Mouse (Mus musculus) kidney, embryonic 15.5 days (tissue): Measurements from ENCODE around the gene Olfr996. TPM values are rescaled to one million over a fixed set of nuclear protein-coding genes. Genes with fewer than 3 reads are reported as not detected.
"Not testable (repeated sequence)": the region's sequence is repeated elsewhere in the genome, so short reads cannot be mapped to it uniquely, and the experiment has no call there.

Source experiments
- ATAC-seq: fragments of 200-750 bp; cut with Nextera tagmentation; replicated peaks from 2 replicates; pipeline ENCODE4 v1.8.0; 2017; ENCODE audit warnings: moderate TSS enrichment; ENCODE audit not compliant: low FRiP score
- H3K27ac ChIP-seq: fragments of 300-500 bp; sonication (generic); 2 replicates; pipeline ENCODE4 v1.5.1; 2015; ENCODE audit warnings: mild to moderate bottlenecking, inconsistent platforms
- H3K27me3 ChIP-seq: fragments of 300-500 bp; sonication (generic); 2 replicates; pipeline ENCODE4 v1.6.1; 2015; ENCODE audit warnings: inconsistent platforms
- H3K36me3 ChIP-seq: fragments of 300-500 bp; sonication (generic); 2 replicates; pipeline ENCODE4 v1.6.1; 2015; ENCODE audit warnings: inconsistent platforms
- H3K4me1 ChIP-seq: fragments of 300-500 bp; sonication (generic); 2 replicates; pipeline ENCODE4 v1.6.1; 2015; ENCODE audit warnings: inconsistent platforms
- H3K4me2 ChIP-seq: fragments of 300-500 bp; sonication (generic); 2 replicates; pipeline ENCODE4 v1.6.1; 2015; ENCODE audit warnings: moderate library complexity, mild to moderate bottlenecking, inconsistent platforms
- H3K4me3 ChIP-seq: fragments of 300-500 bp; sonication (generic); replicated peaks from 2 replicates; pipeline ENCODE4 v1.5.1; 2015; ENCODE audit warnings: mild to moderate bottlenecking, inconsistent platforms
- H3K9ac ChIP-seq: fragments of 300-500 bp; sonication (generic); 2 replicates; pipeline ENCODE4 v1.6.1; 2015; ENCODE audit warnings: mild to moderate bottlenecking, inconsistent platforms
- H3K9me3 ChIP-seq: fragments of 300-500 bp; sonication (generic); replicated peaks from 2 replicates; pipeline ENCODE4 v1.6.1; 2016; ENCODE audit warnings: inconsistent platforms
- WGBS: fragments of 180-500 bp; shearing (Covaris S2); methylation state at CpG from one replicate; pipeline ENCODE4 v1.1.7; 2015; ENCODE audit warnings: mixed read lengths; 5-methylcytosine and 5-hydroxymethylcytosine counted together
- polyA plus RNA-seq: library from polyadenylated mRNA; unstranded; fragments of >200 nt; fragmentation: Nextera tagmentation; extraction: Ambion mirVana; gene quantifications from 2 replicates; pipeline ENCODE4 v1.2.1, GENCODE M21; 2015

Olfr996 gene
- polyA plus RNA-seq, result not detected in 2 replicates

GRCm38 (mm10) chr2:85578915-85579314 is at the start of gene Olfr996:
Gene Olfr996 (plus strand): TSS chr2:85579215.
- no peaks in the 10 kb centered on the region for H3K9me3 ChIP-seq
- ATAC-seq, result no peak
- no peaks in the 10 kb centered on the region for H3K4me1 ChIP-seq
- no peak within 1 kb of the TSS for H3K4me3 ChIP-seq
- no peak within 1 kb of the TSS for H3K27ac ChIP-seq
- no peaks in the 10 kb centered on the region for H3K27me3 ChIP-seq
- H3K36me3 ChIP-seq, result no peaks in the 10 kb centered on the region
- H3K9ac ChIP-seq, result no peak within 1 kb of the TSS
- H3K4me2 ChIP-seq, result no peak within 1 kb of the TSS

GRCm38 (mm10) chr2:85532082-85532778 is 46.8 kb upstream of the Olfr996 start:
- H3K9me3 ChIP-seq, result no peaks in the 10 kb centered on the region
- H3K27me3 ChIP-seq, result no peaks in the 10 kb centered on the region
- WGBS, result 83% methylated on average over 2 of the region's 2 CpGs
- ATAC-seq, result no peak
- H3K27ac ChIP-seq, result no peak overlapping the region
- no peaks in the 10 kb centered on the region for H3K4me1 ChIP-seq
- H3K9ac ChIP-seq, result no peak overlapping the region
- no peak overlapping the region for H3K4me3 ChIP-seq
- H3K4me2 ChIP-seq, result no peak overlapping the region
- no peaks in the 10 kb centered on the region for H3K36me3 ChIP-seq

- Histone ChIP-seq H3K4me1 (no peaks in the 10 kb centered on the region), H3K9ac (no peak overlapping the region), H3K9me3 (no peaks in the 10 kb centered on the region), H3K4me2 (no peak overlapping the region), H3K36me3 (no peaks in the 10 kb centered on the region), H3K27me3 (no peaks in the 10 kb centered on the region), H3K4me3 (no peak overlapping the region), H3K27ac (no peak overlapping the region)
- WGBS, result 76% methylated on average over 1 of the region's 1 CpGs
- no peak for ATAC-seq
Measured at GRCm38 (mm10) chr2:85533934-85534333, 45.1 kb upstream of the Olfr996 start.

- Histone ChIP-seq H3K9ac (no peak overlapping the region), H3K27me3 (no peaks in the 10 kb centered on the region), H3K27ac (no peak overlapping the region), H3K4me2 (no peak overlapping the region), H3K4me1 (no peaks in the 10 kb centered on the region), H3K4me3 (no peak overlapping the region), H3K36me3 (no peaks in the 10 kb centered on the region), H3K9me3 (no peaks in the 10 kb centered on the region)
- WGBS, result 61% methylated on average over 1 of the region's 1 CpGs
- ATAC-seq, result no peak
Measured at GRCm38 (mm10) chr2:85554806-85555205, 24.2 kb upstream of the Olfr996 start.

GRCm38 (mm10) chr2:85560226-85560625 is 18.8 kb upstream of the Olfr996 start:
- Histone ChIP-seq H3K27ac (no peak overlapping the region), H3K9ac (no peak overlapping the region), H3K4me2 (no peak overlapping the region), H3K36me3 (no peaks in the 10 kb centered on the region), H3K27me3 (no peaks in the 10 kb centered on the region), H3K9me3 (no peaks in the 10 kb centered on the region), H3K4me3 (no peak overlapping the region), H3K4me1 (no peaks in the 10 kb centered on the region)
- no peak for ATAC-seq
- 50% methylated on average over 4 of the region's 4 CpGs for WGBS

- H3K4me3 ChIP-seq, result no peak overlapping the region
- H3K4me1 ChIP-seq, result no peaks in the 10 kb centered on the region
- no peak overlapping the region for H3K27ac ChIP-seq
- WGBS, result 26% methylated on average over 4 of the region's 4 CpGs
- no peaks in the 10 kb centered on the region for H3K9me3 ChIP-seq
- H3K4me2 ChIP-seq, result no peak overlapping the region
- no peak overlapping the region for H3K9ac ChIP-seq
- H3K27me3 ChIP-seq, result no peaks in the 10 kb centered on the region
- no peaks in the 10 kb centered on the region for H3K36me3 ChIP-seq
- ATAC-seq, result 0 out of 2 replicates have a peak, but pooled peaks have one; percentile 58
Measured at GRCm38 (mm10) chr2:85561187-85561586, 17.8 kb upstream of the Olfr996 start.

GRCm38 (mm10) chr2:85588648-85589047 is 9.6 kb downstream of the Olfr996 start, which contains the start of gene Olfr998:
Gene Olfr998 (plus strand): TSS chr2:85588948.
- not testable (repeated sequence) for H3K4me2 ChIP-seq, H3K9ac ChIP-seq, H3K27me3 ChIP-seq, H3K4me3 ChIP-seq, H3K27ac ChIP-seq, H3K36me3 ChIP-seq, H3K4me1 ChIP-seq, H3K9me3 ChIP-seq, ATAC-seq
- WGBS, result 86% methylated on average over 2 of the region's 2 CpGs

- WGBS, result 61% methylated on average over 1 of the region's 1 CpGs
- H3K9ac ChIP-seq, result no peak within 1 kb of the TSS
Measured at GRCm38 (mm10) chr2:85611803-85612202, 32.8 kb downstream of the Olfr996 start, which contains the start of gene Olfr1000. Gene Olfr1000 (minus strand): TSS chr2:85611903.

More at GRCm38 (mm10) chr2:85611803-85612202, 32.8 kb downstream of the Olfr996 start, which contains the start of gene Olfr1000:
- H3K4me2 ChIP-seq, result no peak within 1 kb of the TSS
- H3K36me3 ChIP-seq, result no peaks in the 10 kb centered on the region
- H3K4me1 ChIP-seq, result no peaks in the 10 kb centered on the region
- no peaks in the 10 kb centered on the region for H3K27me3 ChIP-seq
- no peak for ATAC-seq
- no peak within 1 kb of the TSS for H3K27ac ChIP-seq
- no peaks in the 10 kb centered on the region for H3K9me3 ChIP-seq
- no peak within 1 kb of the TSS for H3K4me3 ChIP-seq

Other genes with a start within 250 kb of the Olfr996 start
- not detected in 2 replicates for gene Olfr987, start 239.9 kb upstream of the Olfr996 start, polyA plus RNA-seq
- not detected in 2 replicates for gene Olfr988, start 216.0 kb upstream of the Olfr996 start, polyA plus RNA-seq
- gene Olfr992, start 169.7 kb upstream of the Olfr996 start, polyA plus RNA-seq, result not detected in 2 replicates
- gene Olfr993, start 164.3 kb upstream of the Olfr996 start, polyA plus RNA-seq, result not detected in 2 replicates
- not detected in 2 replicates for gene Olfr994, start 142.8 kb upstream of the Olfr996 start, polyA plus RNA-seq
- not detected in 2 replicates for gene Olfr995, start 135.6 kb upstream of the Olfr996 start, polyA plus RNA-seq
- 0.15 TPM in 1 of 2 replicates, not detected in the other for gene 4833423E24Rik, start 60.2 kb upstream of the Olfr996 start, polyA plus RNA-seq
- gene Olfr998, start 9.7 kb downstream of the Olfr996 start, polyA plus RNA-seq, result not detected in 2 replicates
- not detected in 2 replicates for gene Olfr1000, start 32.7 kb downstream of the Olfr996 start, polyA plus RNA-seq
- not detected in 2 replicates for gene Olfr1002, start 71.5 kb downstream of the Olfr996 start, polyA plus RNA-seq
- not detected in 2 replicates for gene Olfr154, start 85.2 kb downstream of the Olfr996 start, polyA plus RNA-seq
- gene Olfr1006, start 99.6 kb downstream of the Olfr996 start, polyA plus RNA-seq, result not detected in 2 replicates
- gene Olfr1008, start 110.2 kb downstream of the Olfr996 start, polyA plus RNA-seq, result not detected in 2 replicates
- not detected in 2 replicates for gene Olfr1009, start 136.2 kb downstream of the Olfr996 start, polyA plus RNA-seq
- not detected in 2 replicates for gene Olfr1012, start 183.6 kb downstream of the Olfr996 start, polyA plus RNA-seq
- not detected in 2 replicates for gene Olfr1013, start 187.9 kb downstream of the Olfr996 start, polyA plus RNA-seq
- not detected in 2 replicates for gene Olfr1014, start 193.5 kb downstream of the Olfr996 start, polyA plus RNA-seq
- gene Olfr1015, start 202.8 kb downstream of the Olfr996 start, polyA plus RNA-seq, result not detected in 2 replicates
- gene Olfr1016, start 223.3 kb downstream of the Olfr996 start, polyA plus RNA-seq, result not detected in 2 replicates
- gene Olfr1018, start 239.3 kb downstream of the Olfr996 start, polyA plus RNA-seq, result not detected in 2 replicates